Mouse (Mus musculus) B cell, adult 2 months (primary cell): ENCODE data around the gene Gm10406.
"Not testable (repeated sequence)": the region's sequence is repeated elsewhere in the genome, so short reads cannot be mapped to it uniquely, and the experiment has no call there.

Source experiments
- DNase-seq, 2 experiments: peaks; one replicate each; pipeline ENCODE4 v3.0.0; 2022

Gm10406 gene

GRCm38 (mm10) chr14:7026781-7027749 lies at the start of gene Gm10406:
TSS of gene Gm10406 (minus strand) at chr14:7027449.
- DNase-seq: not testable (repeated sequence)

- DNase-seq: not testable (repeated sequence)
These were observed 17.6 kb upstream of the Gm10406 start, which contains the start of gene Gm3685 for GRCm38 (mm10) chr14:7044870-7045269. TSS of gene Gm3685 (minus strand) at chr14:7044970.

GRCm38 (mm10) chr14:7026274-7026673 lies 975 bp downstream of the Gm10406 start:
- not testable (repeated sequence) for DNase-seq

- not testable (repeated sequence) for DNase-seq
These were observed 53.5 kb downstream of the Gm10406 start, which contains the start of gene Gm6356 for GRCm38 (mm10) chr14:6973718-6974117. TSS of gene Gm6356 (minus strand) at chr14:6973818.
